In genomic region chr10:86250149-86250922, GRCm38 (mm10) we compare ENCODE assay signal across 22 mouse cellular contexts. TPM values are rescaled to one million over a fixed set of nuclear protein-coding genes. Genes with fewer than 3 reads are reported as not detected.
DNase-seq lines count a peak whose midpoint lies in the region; ATAC-seq and TF ChIP-seq lines count a peak whose summit lies in the region.
"Had no signal": no experiment of that assay in that cellular context is flagged by ENCODE, and none has a peak within 500 bp of the region (broad histone marks: within the 10 kb centered on the region; RNA-seq: fewer than 3 reads in every experiment).

No protein-coding gene starts in this region.

- no peaks in the 10 kb centered on the region for H3K36me3 ChIP-seq in heart, postnatal 0 days (replicated peaks; ENCODE audit: control insufficient read depth, insufficient read depth, low read length)
- H3K36me3 ChIP-seq: heart, embryonic 13.5 days had no signal

- H3K9me3 ChIP-seq in heart, postnatal 0 days (replicated peaks; ENCODE audit: control insufficient read depth, low read length), result no peaks in the 10 kb centered on the region
- H3K9me3 ChIP-seq: heart, embryonic 13.5 days had no signal

- no peak for TF ChIP-seq POLR2A in brain, embryonic 14.5 days (IDR thresholded peaks at IDR 0.05; ENCODE audit: borderline replicate concordance, extremely low read depth, insufficient read depth, insufficient read length, poor library complexity, severe bottlenecking)

- H3K4me2 ChIP-seq in heart, postnatal 0 days (ENCODE audit: low read depth, low read length), result no peak overlapping the region
- H3K4me2 ChIP-seq: heart, embryonic 13.5 days; liver, embryonic 11.5 days had no signal

- WGBS in heart, postnatal 0 days, result 49% methylated on average over 7 of the region's 7 CpGs

- no peak for TF ChIP-seq CTCF in heart, postnatal 0 days (IDR thresholded peaks at IDR 0.05; ENCODE audit: low read depth)
- no peak for TF ChIP-seq CTCF in brain, embryonic 14.5 days (IDR thresholded peaks at IDR 0.05; ENCODE audit: borderline replicate concordance, extremely low read depth, insufficient read depth, insufficient read length)

- no peak overlapping the region for H3K4me3 ChIP-seq in heart, postnatal 0 days (ENCODE audit: low read depth, low read length)
- H3K4me3 ChIP-seq: gastrocnemius, adult 2 months; heart, embryonic 13.5 days; layer of hippocampus, adult 2 months had no signal

- no peak for DNase-seq in heart, postnatal 0 days (ENCODE audit: low spot score)
- no peak for DNase-seq in heart, adult 8-10 months (ENCODE audit: low spot score)
- DNase-seq in 3T3-L1 (ENCODE audit: low read depth, low spot score), result peak; percentile 70
- DNase-seq in brain, embryonic 14.5 days (ENCODE audit: low read depth), result peak; percentile 7
- DNase-seq in lung, postnatal 14 days, result peak; percentile 20
- no peak for DNase-seq in urinary bladder, postnatal 14 days (ENCODE audit: low spot score)
- DNase-seq in frontal cortex, postnatal 10 days (ENCODE audit: low spot score in 2 of 2), result no peak
- DNase-seq in adrenal gland, adult 18-20 months (ENCODE audit: low spot score in 2 of 2), result no peak
- DNase-seq: adrenal gland, postnatal 14 days; cerebellum, adult 18-20 months; cerebellum, postnatal 25 days; gastrocnemius, adult 2 months; heart, postnatal 4 days; kidney, adult 11 months; kidney, postnatal 14 days; layer of hippocampus, postnatal 36 days had no signal

- TF ChIP-seq EP300 in heart, postnatal 0 days (IDR thresholded peaks at IDR 0.05; ENCODE audit: low read depth), result no peak

- no peaks in the 10 kb centered on the region for H3K27me3 ChIP-seq in heart, postnatal 0 days (ENCODE audit: control insufficient read depth, insufficient read depth, low read length)

- H3K4me1 ChIP-seq in heart, postnatal 0 days (ENCODE audit: control insufficient read depth, insufficient read depth), result 0 out of 2 replicates have a peak, but pooled peaks cover 3% of the 10 kb centered on the region

- ATAC-seq in heart, postnatal 0 days (ENCODE audit: insufficient read depth, low read depth), result 0 out of 2 replicates have a peak, but pooled peaks have one; percentile 20
- ATAC-seq: activated CD4-positive, CD25-positive, alpha-beta regulatory T cell, adult 4 months; hindbrain, postnatal 0 days; midbrain, embryonic 16.5 days had no signal

- no peak overlapping the region for H3K27ac ChIP-seq in heart, postnatal 0 days (ENCODE audit: low read depth)
- H3K27ac ChIP-seq: gastrocnemius, adult 2 months; heart, embryonic 13.5 days; hindbrain, postnatal 0 days; layer of hippocampus, adult 2 months had no signal

- H3K9ac ChIP-seq in heart, postnatal 0 days (replicated peaks; ENCODE audit: low read depth, low read length), result no peak overlapping the region
- H3K9ac ChIP-seq: heart, embryonic 13.5 days had no signal

RNA-seq across cellular contexts. Expression of gene Timp3, which starts 49.8 kb away (rescaled TPM):
- total RNA-seq in heart, postnatal 0 days (2014; rRNA removed; ENCODE audit: low replicate concordance), result 164 and 257 TPM in 2 replicates
- 57.0 and 66.0 TPM in 2 replicates for polyA plus RNA-seq in heart, postnatal 0 days (2015; fragmentation: Nextera tagmentation; extraction: Ambion mirVana)
- total RNA-seq in heart, adult 8-10 months (2022), result 100 to 1,000 TPM; 157 to 180 (median 176) TPM
- polyA plus RNA-seq in brain, embryonic 14.5 days (2012; rRNA removed), result 13.4 and 22.8 TPM in 2 replicates
- 100 to 1,000 TPM; 511 to 546 TPM for total RNA-seq in adrenal gland, adult 18-20 months (2021)
- polyA plus RNA-seq: activated CD4-positive, CD25-positive, alpha-beta regulatory T cell, adult 4 months had no signal

Comparison
In these comparisons a context has a peak if more than half of its experiments do, and no peak if none do; other contexts are left out.
1. DNase-seq: peak in 3T3-L1 (single experiment), brain, embryonic 14.5 days (single experiment) and lung, postnatal 14 days (single experiment); none in heart, postnatal 0 days (single experiment), heart, adult 8-10 months (single experiment), urinary bladder, postnatal 14 days (single experiment), frontal cortex, postnatal 10 days (0 of 2) and adrenal gland, adult 18-20 months (0 of 2).